ENCODE assay signal across 7 mouse cellular contexts in genomic region chr15:88863695-88864231, GRCm38 (mm10). TPM values are rescaled to one million over a fixed set of nuclear protein-coding genes. Genes with fewer than 3 reads are reported as not detected.
DNase-seq lines count a peak whose midpoint lies in the region; ATAC-seq lines count a peak whose summit lies in the region.

No protein-coding gene starts in this region.

- no peaks in the 10 kb centered on the region for H3K9me3 ChIP-seq in limb, embryonic 10.5 days (replicated peaks)
- H3K9me3 ChIP-seq in midbrain, embryonic 12.5 days = no peaks in the 10 kb centered on the region

- H3K9ac ChIP-seq in midbrain, embryonic 12.5 days (replicated peaks) = peak overlapping the region; percentile 89

- peak overlapping the region; percentile 96 for H3K27ac ChIP-seq in limb, embryonic 10.5 days
- peak overlapping the region; percentile 95 for H3K27ac ChIP-seq in midbrain, embryonic 12.5 days (replicated peaks)

- H3K4me1 ChIP-seq in limb, embryonic 10.5 days = peaks cover 80% of the 10 kb centered on the region
- H3K4me1 ChIP-seq in midbrain, embryonic 12.5 days = peaks cover 28% of the 10 kb centered on the region

- peak overlapping the region; percentile 93 for H3K4me3 ChIP-seq in limb, embryonic 10.5 days
- H3K4me3 ChIP-seq in midbrain, embryonic 12.5 days = peak overlapping the region; percentile 86

- 0% methylated on average over 39 of the region's 39 CpGs for WGBS in limb, embryonic 10.5 days
- WGBS in midbrain, embryonic 12.5 days = under 1% methylated on average over 22 of the region's 39 CpGs

- ATAC-seq in midbrain, embryonic 12.5 days (ENCODE audit: low FRiP score, low read depth) = peak; percentile 72

- H3K4me2 ChIP-seq in midbrain, embryonic 12.5 days (replicated peaks) = peak overlapping the region; percentile 96

- peak; percentile 94 for DNase-seq in adrenal gland, postnatal 10 days
- DNase-seq in embryo, embryonic 9.5 days (ENCODE audit: extremely low spot score) = peak; percentile 86
- DNase-seq in heart, adult 11 months = peak; percentile 100
- DNase-seq in kidney, adult 11 months = peak; percentile 97
- peak; percentile 89 for DNase-seq in limb, embryonic 10.5 days (ENCODE audit: low spot score)
- peak; percentile 97 for DNase-seq in skeletal muscle tissue, adult 2 months (ENCODE audit: low read depth, low spot score)

- no peaks in the 10 kb centered on the region for H3K27me3 ChIP-seq in limb, embryonic 10.5 days (ENCODE audit: low read depth, poor library complexity, severe bottlenecking)
- H3K27me3 ChIP-seq in midbrain, embryonic 12.5 days = peaks cover 10% of the 10 kb centered on the region

- H3K36me3 ChIP-seq in limb, embryonic 10.5 days = peaks cover 35% of the 10 kb centered on the region
- H3K36me3 ChIP-seq in midbrain, embryonic 12.5 days = peaks cover 26% of the 10 kb centered on the region

RNA-seq across cellular contexts. Expression of gene Pim3, which starts 1.8 kb away (rescaled TPM):
- total RNA-seq in adrenal gland, postnatal 10 days (2021) = 10 to 100 TPM; 41.2 to 76.8 TPM
- 46.6 and 48.2 TPM in 2 replicates for polyA plus RNA-seq in limb, embryonic 10.5 days (2016; fragmentation: Nextera tagmentation; extraction: Ambion mirVana)
- 41.4 and 49.3 TPM in 2 replicates for polyA plus RNA-seq in midbrain, embryonic 12.5 days (2016; fragmentation: Nextera tagmentation; extraction: Ambion mirVana)

RNA-seq across cellular contexts. Expression of gene Creld2, which starts 44.3 kb away (rescaled TPM):
- total RNA-seq in adrenal gland, postnatal 10 days (2021) = 10 to 100 TPM; 26.6 to 34.4 TPM
- polyA plus RNA-seq in limb, embryonic 10.5 days (2016; fragmentation: Nextera tagmentation; extraction: Ambion mirVana) = 98.5 and 99.0 TPM in 2 replicates
- polyA plus RNA-seq in midbrain, embryonic 12.5 days (2016; fragmentation: Nextera tagmentation; extraction: Ambion mirVana) = 58.8 and 62.5 TPM in 2 replicates

RNA-seq across cellular contexts. Expression of gene Alg12, which starts 44.6 kb away (rescaled TPM):
- total RNA-seq in adrenal gland, postnatal 10 days (2021) = 10 to 100 TPM; 10.4 to 10.7 TPM
- 10.8 and 12.3 TPM in 2 replicates for polyA plus RNA-seq in limb, embryonic 10.5 days (2016; fragmentation: Nextera tagmentation; extraction: Ambion mirVana)
- 8.3 and 9.3 TPM in 2 replicates for polyA plus RNA-seq in midbrain, embryonic 12.5 days (2016; fragmentation: Nextera tagmentation; extraction: Ambion mirVana)

Comparison
In these comparisons a context has a peak if more than half of its experiments do, and no peak if none do; other contexts are left out.
1. Peak in every context shown above with its lines: DNase-seq, ATAC-seq, H3K4me3 ChIP-seq and H3K27ac ChIP-seq.